Mouse (Mus musculus) stomach, postnatal 0 days (tissue): Measurements from ENCODE around the gene Rae1.

Experiments used
- CTCF ChIP-seq: IDR thresholded peaks from 2 replicates; pipeline ENCODE4 v1.5.1; 2016; ENCODE audit warnings: antibody characterized with exemption, low read depth, mild to moderate bottlenecking, moderate library complexity
- EP300 ChIP-seq: optimal IDR thresholded peaks from 2 replicates; pipeline ENCODE3; 2016; ENCODE audit warnings: antibody characterized with exemption

DNA sequence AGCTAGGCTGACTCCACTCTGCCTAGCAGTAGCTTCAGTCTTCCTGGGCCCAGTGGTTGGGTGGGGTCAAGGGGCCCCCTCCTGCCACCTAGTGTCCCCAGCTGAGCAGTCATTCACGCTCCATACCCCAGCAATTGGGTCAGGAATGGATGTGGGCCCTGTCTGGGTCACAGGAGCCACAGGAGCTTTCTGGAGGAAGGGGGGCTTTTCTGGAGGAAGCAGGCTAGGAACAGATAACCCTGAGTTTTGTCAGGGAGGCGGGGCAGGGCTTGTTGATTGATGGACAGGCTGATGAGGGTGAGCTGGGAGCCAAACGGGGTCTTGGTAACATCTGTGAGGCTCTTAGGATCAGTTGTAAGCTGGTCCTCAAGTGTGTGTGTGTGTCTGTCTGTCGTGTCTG is 36.7 kb downstream of the Rae1 start:
- TF ChIP-seq CTCF (no peak), EP300 (no peak)
